Mouse (Mus musculus): ENCODE results near the gene Slc25a20.

GRCm38 (mm10) chr9:108686475-108686887 is 24.6 kb downstream of the Slc25a20 start:
- TF ChIP-seq CTCF (IDR thresholded peaks at IDR 0.05) (no peak), EP300 (IDR thresholded peaks at IDR 0.05; ENCODE audit: insufficient read depth, low read depth, low read length) (no peak), POLR2A (IDR thresholded peaks at IDR 0.05; ENCODE audit: insufficient read depth, low read depth, low read length) (no peak)
